Mouse (Mus musculus): Measurements from ENCODE around the gene Olfr1453. TPM values are rescaled to one million over a fixed set of nuclear protein-coding genes. Genes with fewer than 3 reads are reported as not detected.
"Not testable (repeated sequence)": the region's sequence is repeated elsewhere in the genome, so short reads cannot be mapped to it uniquely, and the experiment has no call there.

Gene Olfr1453
- not detected in 2 replicates for total RNA-seq (2017)

- no peak for ATAC-seq (ENCODE audit: extremely low read depth, insufficient number of reproducible peaks, low FRiP score, poor library complexity, severe bottlenecking)
Measured at GRCm38 (mm10) chr19:13028227-13028626, at the start of gene Olfr1453. Olfr1453 (minus strand) TSS chr19:13028327.

- ATAC-seq (ENCODE audit: extremely low read depth, insufficient number of reproducible peaks, low FRiP score, poor library complexity, severe bottlenecking) = no peak
Measured at GRCm38 (mm10) chr19:13060310-13060709, 32.2 kb upstream of the Olfr1453 start, which contains the start of gene Olfr1454. Olfr1454 (plus strand) TSS chr19:13060610.

GRCm38 (mm10) chr19:12994714-12995113 is 33.4 kb downstream of the Olfr1453 start, which contains the start of gene Olfr1451:
Olfr1451 (plus strand) TSS chr19:12995014.
- no peak for ATAC-seq (ENCODE audit: extremely low read depth, insufficient number of reproducible peaks, low FRiP score, poor library complexity, severe bottlenecking)

DNA sequence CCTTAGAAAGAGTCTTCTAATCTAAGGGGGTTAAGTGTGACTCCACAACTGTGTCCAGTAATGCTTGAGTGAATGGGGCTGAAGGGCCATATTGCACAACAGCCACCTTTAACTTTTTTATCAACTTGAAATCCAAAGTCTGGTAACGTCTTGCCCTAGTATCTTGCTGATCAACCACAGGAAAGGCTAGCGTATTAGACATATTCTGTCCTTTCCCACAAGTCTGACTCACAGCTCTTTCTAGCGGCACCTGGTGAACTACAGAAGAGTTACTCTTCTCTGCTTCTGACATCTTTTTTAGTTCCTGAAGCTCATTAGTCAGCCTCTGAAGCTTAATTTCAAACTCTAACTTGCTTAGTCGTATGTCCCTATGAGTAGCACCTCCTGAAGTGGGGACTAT is 35.8 kb downstream of the Olfr1453 start:
- not testable (repeated sequence) for ATAC-seq (ENCODE audit: extremely low read depth, insufficient number of reproducible peaks, low FRiP score, poor library complexity, severe bottlenecking)

Other genes with a start within 250 kb of the Olfr1453 start
- gene Zfp91, start 232.2 kb downstream of the Olfr1453 start, total RNA-seq (2017) = 74.2 and 77.0 TPM in 2 replicates
- 49.7 and 54.9 TPM in 2 replicates for gene Lpxn, start 232.1 kb downstream of the Olfr1453 start, total RNA-seq (2017)
- gene Gm5244, start 181.6 kb downstream of the Olfr1453 start, total RNA-seq (2017) = 1.5 and 1.9 TPM in 2 replicates
- 0.61 TPM in 1 of 2 replicates, not detected in the other for gene Olfr1444, start 171.0 kb downstream of the Olfr1453 start, total RNA-seq (2017)
- not detected in 2 replicates for gene Olfr1445, start 144.5 kb downstream of the Olfr1453 start, total RNA-seq (2017)
- gene Olfr1446, start 134.8 kb downstream of the Olfr1453 start, total RNA-seq (2017) = not detected in 2 replicates
- not detected in 2 replicates for gene Olfr1447, start 124.6 kb downstream of the Olfr1453 start, total RNA-seq (2017)
- gene Olfr1448, start 103.9 kb downstream of the Olfr1453 start, total RNA-seq (2017) = not detected in 2 replicates
- gene Olfr1449, start 97.5 kb downstream of the Olfr1453 start, total RNA-seq (2017) = 0.81 TPM in 1 of 2 replicates, not detected in the other
- gene Olfr1450, start 78.1 kb downstream of the Olfr1453 start, total RNA-seq (2017) = 0.49 TPM in 1 of 2 replicates, not detected in the other
- gene Olfr1451, start 33.3 kb downstream of the Olfr1453 start, total RNA-seq (2017) = not detected in 2 replicates
- not detected in 2 replicates for gene Olfr1454, start 32.3 kb upstream of the Olfr1453 start, total RNA-seq (2017)
- not detected in 2 replicates for gene Olfr1457, start 69.6 kb upstream of the Olfr1453 start, total RNA-seq (2017)
- not detected in 2 replicates for gene Olfr1458, start 78.4 kb upstream of the Olfr1453 start, total RNA-seq (2017)
- 0.12 TPM in 1 of 2 replicates, not detected in the other for gene Olfr1459, start 121.2 kb upstream of the Olfr1453 start, total RNA-seq (2017)
- gene Olfr1461, start 134.7 kb upstream of the Olfr1453 start, total RNA-seq (2017) = not detected in 2 replicates
- not detected in 2 replicates for gene Olfr1462, start 157.4 kb upstream of the Olfr1453 start, total RNA-seq (2017)
- gene Olfr1463, start 203.0 kb upstream of the Olfr1453 start, total RNA-seq (2017) = not detected in 2 replicates

All from neutrophil, adult 5-6 weeks (primary cell).